Mouse (Mus musculus): Measurements from ENCODE around the gene Stk38.
"Not testable (repeated sequence)": the region's sequence is repeated elsewhere in the genome, so short reads cannot be mapped to it uniquely, and the experiment has no call there.

Gene Stk38

DNA sequence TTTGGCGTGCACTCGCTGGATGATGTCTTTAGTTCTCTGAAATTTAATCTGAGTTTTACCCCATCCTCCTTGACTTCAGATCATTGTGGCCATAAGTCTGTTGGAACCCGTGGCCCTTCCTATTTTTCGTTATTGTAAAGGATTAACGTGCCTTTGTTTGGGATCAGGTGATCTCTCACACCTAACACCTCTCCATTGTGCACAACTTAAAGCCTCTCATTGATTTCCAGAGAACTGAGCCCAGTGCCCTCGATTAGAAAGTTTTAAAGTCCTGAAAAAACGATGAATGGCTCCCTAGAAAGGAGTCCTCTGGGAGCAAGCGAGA lies 493 bp upstream of the Stk38 start:
- DNase-seq (ENCODE audit: low read depth) = no peak

DNA sequence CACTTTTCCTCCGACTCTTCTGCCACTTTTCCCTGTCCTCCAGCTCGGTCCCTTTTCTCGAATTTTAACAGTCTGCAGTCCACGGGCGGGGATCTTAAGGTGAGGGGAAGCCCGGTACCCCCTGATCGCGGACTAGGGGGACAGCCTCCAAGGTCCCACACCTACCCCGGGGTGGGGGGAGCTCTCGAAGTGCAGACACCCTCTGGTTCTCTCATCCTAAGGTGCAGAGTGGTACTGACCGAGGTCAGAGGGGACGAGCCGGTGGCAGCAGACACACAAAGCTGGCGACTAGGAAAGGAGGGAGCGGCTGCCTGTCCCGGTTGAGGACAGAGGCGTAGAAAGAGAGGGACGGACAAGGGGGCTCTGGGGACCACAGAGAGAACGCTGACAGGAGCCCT lies 553 bp downstream of the Stk38 start:
- no peak for DNase-seq (ENCODE audit: low read depth)

GRCm38 (mm10) chr17:29006812-29007211 lies 983 bp downstream of the Stk38 start:
- DNase-seq (ENCODE audit: low read depth) = peak; percentile 57

- DNase-seq (ENCODE audit: low read depth) = no peak
Observed at GRCm38 (mm10) chr17:29005002-29005401, 2.8 kb downstream of the Stk38 start.

DNA sequence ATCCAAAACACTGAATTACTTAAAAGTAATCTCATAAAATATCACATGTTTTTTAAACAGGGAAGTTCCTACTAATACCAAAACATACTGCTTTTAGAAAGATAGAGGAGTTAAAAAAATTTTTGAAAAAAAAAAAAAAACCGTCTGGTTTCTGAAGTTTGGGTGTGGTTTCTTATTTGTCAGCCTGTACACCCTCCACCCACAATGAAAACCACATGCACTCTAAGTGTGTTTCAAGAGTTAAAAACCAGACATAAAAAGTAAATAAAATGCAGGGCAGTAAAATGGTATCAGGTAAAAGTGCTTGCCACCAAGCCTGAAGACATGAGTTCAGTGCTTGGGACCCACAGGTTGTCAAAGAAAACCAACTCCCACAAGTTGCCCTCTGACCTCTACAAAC lies 4.1 kb downstream of the Stk38 start:
- DNase-seq (ENCODE audit: low read depth) = peak; percentile 73

GRCm38 (mm10) chr17:29000465-29000864 lies 7.3 kb downstream of the Stk38 start:
- DNase-seq (ENCODE audit: low read depth) = no peak

DNA sequence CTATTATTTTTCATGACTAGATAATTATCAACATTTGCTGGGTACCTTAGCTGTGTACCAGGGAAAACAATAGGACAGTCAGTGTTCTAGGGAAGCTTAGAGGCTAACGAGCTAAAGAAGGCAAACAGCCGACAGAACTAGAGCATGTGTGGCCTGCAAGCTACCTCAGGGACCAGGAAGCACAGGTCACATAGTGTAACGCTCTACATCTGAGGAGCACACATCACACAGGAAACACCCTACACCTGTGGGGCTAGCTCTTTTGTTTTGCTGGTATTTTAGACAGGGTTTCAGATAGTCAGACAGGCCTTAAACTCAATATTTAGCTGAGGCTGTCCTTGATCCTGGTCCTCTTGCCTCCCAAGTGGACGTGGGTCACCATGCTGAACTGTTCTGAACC lies 13.2 kb downstream of the Stk38 start:
- no peak for DNase-seq (ENCODE audit: low read depth)

DNA sequence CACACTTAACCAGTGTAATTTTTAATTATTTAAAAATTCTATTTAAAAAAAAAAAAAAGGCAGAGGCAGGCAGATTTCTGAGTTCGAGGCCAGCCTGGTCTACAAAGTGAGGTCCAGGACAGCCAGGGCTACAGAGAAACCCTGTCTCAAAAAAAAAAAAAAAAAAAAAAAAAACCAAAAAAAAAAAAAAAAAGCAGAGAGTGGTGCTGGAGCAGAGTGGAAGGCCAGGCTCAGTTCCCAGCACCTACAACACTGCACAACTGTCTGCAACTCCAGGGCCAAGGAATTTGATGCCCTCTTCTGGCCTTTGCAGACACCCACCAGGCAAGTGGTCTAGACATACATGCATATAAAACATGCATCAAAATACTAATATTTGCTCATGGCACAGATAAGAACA lies 14.8 kb downstream of the Stk38 start:
- DNase-seq (ENCODE audit: low read depth) = not testable (repeated sequence)

- no peak for DNase-seq (ENCODE audit: low read depth)
Observed at GRCm38 (mm10) chr17:28992105-28992504, 15.7 kb downstream of the Stk38 start.

- DNase-seq (ENCODE audit: low read depth) = no peak
Observed at GRCm38 (mm10) chr17:28991286-28991685, 16.5 kb downstream of the Stk38 start.

- no peak for DNase-seq (ENCODE audit: low read depth)
Observed at GRCm38 (mm10) chr17:28990060-28990459, 17.7 kb downstream of the Stk38 start.

DNA sequence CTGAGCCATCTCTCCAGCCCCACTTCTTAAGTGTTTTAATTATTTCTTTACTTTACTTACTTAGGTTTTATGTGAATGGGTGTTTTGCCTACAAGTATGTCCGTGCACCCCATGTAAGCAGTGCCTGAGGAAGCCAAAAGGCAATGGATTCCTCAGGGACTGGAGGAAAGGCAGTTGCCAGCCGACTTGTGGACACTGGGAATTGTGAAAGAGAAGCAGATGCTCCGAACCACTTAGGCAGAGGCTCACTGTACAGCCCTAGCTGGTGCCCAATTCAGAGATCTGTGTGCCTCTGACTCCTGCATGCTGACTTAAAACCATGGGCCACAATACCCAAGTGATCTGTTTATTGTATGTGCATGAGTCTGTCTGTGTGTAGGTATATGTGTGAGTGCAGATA lies 18.8 kb downstream of the Stk38 start:
- no peak for DNase-seq (ENCODE audit: low read depth)

DNA sequence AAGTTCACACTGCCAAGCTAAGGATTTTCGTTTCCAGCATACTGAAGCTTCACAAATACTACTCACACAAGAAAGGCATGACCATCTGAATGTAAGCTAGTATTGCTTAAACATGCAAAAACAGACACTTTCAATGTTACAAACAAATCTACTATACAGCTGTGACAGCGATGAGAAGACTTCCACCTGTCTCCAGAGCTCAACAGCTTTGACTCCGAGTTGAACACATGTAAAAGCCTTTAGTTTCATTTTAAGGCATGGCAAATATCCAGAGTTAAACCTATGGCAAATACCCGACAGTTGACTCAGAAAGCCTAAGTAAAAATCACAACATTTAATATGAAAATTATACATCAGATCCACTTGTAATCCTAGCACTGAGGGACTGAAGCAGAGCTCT lies 19.5 kb downstream of the Stk38 start:
- peak; percentile 20 for DNase-seq (ENCODE audit: low read depth)

GRCm38 (mm10) chr17:28987713-28988112 lies 20.1 kb downstream of the Stk38 start:
- peak; percentile 84 for DNase-seq (ENCODE audit: low read depth)

DNA sequence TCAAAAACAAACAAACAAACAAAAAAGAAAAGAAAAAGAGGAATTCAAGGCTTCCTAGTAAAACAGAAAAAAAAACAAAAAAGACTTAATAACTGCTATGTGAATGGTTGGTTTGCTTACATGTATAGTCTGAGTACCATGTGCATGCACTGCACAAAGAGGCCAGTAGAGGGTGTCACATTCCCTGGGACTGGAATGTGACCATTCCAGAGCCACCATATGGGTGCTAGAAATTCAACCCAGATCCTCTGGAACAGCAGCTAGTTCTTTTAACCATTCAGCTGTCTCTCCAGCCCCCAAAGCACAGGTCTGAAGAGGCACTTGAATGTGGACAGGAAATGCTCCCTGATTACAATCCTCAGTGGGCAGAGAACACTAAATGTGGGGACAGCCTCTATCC lies 21.0 kb downstream of the Stk38 start:
- DNase-seq (ENCODE audit: low read depth) = peak; percentile 61

GRCm38 (mm10) chr17:28984724-28985420 lies 22.9 kb downstream of the Stk38 start:
- DNase-seq (ENCODE audit: low read depth) = no peak

DNA sequence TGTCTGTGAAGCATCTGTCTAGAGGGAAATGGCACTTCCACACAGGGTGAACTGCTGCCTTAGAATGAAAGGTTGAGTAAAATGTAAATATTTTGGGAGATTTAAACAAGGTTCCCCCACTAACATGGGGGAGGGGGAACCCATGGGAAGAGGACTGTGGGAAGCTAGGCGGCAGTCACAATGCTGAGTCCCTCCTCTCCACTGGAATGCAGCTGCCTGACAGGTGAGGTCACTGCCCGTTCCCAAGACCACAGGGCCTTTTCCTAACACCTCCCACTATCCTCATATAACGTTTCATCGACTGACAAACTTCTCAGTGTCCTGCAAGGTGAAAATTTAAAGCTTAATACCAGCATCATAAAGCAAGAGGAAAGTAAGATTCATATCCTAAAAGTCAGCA lies 25.2 kb downstream of the Stk38 start:
- no peak for DNase-seq (ENCODE audit: low read depth)

DNA sequence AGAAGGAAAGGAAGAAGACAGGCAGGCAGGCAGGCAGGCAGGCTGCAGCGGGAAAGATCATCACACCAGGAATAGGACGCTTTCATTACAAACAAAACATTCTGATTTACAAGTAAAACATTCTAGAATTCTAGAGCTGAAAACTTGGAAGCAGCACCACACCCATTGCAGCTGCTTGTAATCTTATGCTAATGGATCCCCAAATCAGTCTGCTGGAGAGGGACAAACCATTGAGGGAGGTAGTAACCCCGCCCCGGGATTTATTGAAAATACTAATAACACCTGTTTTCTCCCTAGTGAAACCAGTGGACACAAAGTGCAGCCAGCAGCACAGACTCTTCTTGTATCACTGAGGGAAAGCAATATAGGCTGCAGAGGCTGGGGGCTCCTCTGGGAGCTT lies 26.7 kb downstream of the Stk38 start:
- no peak for DNase-seq (ENCODE audit: low read depth)

GRCm38 (mm10) chr17:28979091-28979490 lies 28.7 kb downstream of the Stk38 start:
- no peak for DNase-seq (ENCODE audit: low read depth)

DNA sequence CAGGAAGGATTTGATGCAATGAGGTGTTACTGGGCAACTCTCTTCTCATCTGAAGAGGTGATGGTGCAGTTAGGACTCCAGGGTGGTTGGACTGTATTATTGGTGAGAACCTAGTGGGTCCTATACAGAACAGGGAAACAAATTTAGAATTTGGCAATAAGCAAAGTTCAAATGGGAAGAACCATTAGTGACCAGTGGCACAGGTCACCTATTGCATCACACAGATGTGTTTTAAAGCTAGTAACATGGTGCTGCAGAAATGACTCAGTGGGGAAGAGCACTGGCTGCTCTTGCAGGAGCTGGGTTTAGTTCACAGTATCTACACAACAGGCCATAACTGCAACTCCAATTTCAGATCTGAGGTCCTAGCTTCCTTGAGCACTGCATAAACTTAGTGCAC lies 37.7 kb downstream of the Stk38 start:
- DNase-seq (ENCODE audit: low read depth) = no peak

DNA sequence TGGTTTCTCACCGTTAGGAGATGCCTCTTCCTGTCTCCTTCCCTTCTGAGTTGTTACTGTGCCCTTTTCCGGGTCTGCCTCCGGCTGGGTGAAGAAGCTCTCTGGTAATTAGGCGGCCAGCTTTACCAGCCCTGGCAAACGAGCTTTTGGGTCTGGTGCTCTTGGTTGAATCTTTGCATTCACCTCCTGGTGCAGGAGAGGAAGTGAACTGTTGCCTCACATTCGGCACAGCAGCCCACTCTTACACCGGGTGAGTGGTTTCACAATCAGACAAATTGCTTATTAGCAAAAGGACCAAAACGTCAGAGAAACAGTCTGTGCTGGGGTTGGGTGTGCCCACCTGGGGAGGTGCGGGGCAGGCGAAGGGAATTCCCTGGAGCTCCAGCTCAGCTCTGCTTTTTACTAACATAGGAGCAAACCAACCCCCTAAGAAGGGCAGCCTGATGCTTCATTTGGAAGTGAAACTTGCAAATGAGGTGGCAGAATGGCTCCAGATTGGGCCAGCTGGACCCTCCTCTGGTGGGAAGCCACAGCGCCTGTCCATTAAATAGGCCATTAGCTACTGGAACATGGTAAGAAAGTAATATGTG lies 40.7 kb downstream of the Stk38 start:
- peak; percentile 55 for DNase-seq (ENCODE audit: low read depth)

DNA sequence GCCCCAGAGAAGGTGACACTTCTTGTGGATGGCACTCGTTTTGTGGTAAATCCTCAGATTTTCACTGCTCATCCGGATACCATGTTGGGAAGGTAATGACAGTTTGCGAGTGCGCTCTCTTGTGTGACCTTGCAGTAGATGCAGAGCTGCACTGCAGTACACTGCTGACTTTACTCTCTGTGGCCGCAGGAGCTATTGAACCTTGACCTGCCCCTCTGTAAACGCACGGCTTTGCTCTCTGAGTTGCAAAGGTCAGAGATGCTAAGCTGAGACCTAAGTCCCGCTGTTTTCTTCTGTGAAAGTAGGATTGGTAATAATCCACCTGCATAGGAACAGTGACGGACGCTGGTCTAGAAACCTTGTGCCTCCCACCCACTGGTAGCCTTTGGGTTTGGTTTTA lies 46.2 kb downstream of the Stk38 start:
- DNase-seq (ENCODE audit: low read depth) = no peak

DNA sequence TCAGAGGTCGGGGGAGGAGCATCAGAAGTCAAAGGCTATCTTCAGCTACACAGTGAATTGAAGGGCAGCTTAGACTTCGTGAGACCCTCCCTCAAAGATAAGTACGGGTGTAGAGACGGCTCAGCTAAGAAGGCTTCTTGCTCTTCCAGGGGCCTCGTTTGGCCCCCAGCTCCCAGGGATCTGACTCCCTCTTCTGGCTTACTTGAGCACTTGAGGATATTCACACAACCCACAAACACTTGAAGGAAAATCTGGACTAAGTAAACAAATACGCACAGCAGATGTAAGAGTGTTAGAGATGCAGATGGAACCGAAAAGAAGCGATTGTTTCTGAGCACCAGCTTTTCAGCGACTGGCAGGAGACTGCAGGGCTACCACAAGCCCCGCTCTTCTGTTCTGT lies 47.2 kb downstream of the Stk38 start:
- no peak for DNase-seq (ENCODE audit: low read depth)

DNA sequence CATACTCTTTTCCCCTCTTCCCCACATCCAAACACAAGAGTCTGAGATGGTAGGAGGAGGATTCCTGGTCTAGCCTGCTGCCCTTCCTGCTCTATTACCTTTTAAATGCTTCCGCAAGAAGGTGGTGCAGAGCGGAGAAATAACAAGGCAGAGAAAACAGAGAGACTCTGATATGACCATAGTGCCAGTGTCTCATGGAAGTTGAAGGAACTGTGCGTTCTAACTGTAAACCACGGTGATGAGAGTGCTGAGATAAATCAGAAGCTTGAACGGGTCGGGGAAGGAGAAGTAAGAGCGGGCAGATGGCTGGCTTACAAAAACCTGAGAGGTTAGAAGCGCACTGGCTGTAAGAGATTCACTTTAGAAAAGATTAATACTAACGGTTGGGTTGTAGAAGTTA lies 53.4 kb downstream of the Stk38 start:
- DNase-seq (ENCODE audit: low read depth) = no peak

All from induced T-regulatory cell, adult 2 months (primary cell).